Mouse (Mus musculus) midbrain, embryonic 12.5 days (tissue): ENCODE measurements around the gene H3f3b. TPM values are rescaled to one million over a fixed set of nuclear protein-coding genes. Genes with fewer than 3 reads are reported as not detected.

ENCODE experiments used
- ATAC-seq: fragments of 200-750 bp; cut with Nextera tagmentation; 2 replicates; pipeline ENCODE4 v1.8.0; 2017; ENCODE audit warnings: low read depth, moderate TSS enrichment, moderate library complexity; ENCODE audit not compliant: low FRiP score
- H3K27ac ChIP-seq: fragments of 300-500 bp; sonication (generic); replicated peaks from 2 replicates; pipeline ENCODE4 v1.5.1; 2016; ENCODE audit warnings: mild to moderate bottlenecking
- H3K27me3 ChIP-seq: fragments of 300-500 bp; sonication (generic); 2 replicates; pipeline ENCODE4 v1.6.1; 2016; ENCODE audit warnings: mild to moderate bottlenecking
- H3K36me3 ChIP-seq: fragments of 300-500 bp; sonication (generic); 2 replicates; pipeline ENCODE4 v1.6.1; 2016
- H3K4me1 ChIP-seq: fragments of 300-500 bp; sonication (generic); 2 replicates; pipeline ENCODE4 v1.6.1; 2016
- H3K4me2 ChIP-seq: fragments of 300-500 bp; sonication (generic); replicated peaks from 2 replicates; pipeline ENCODE4 v1.6.1; 2016; ENCODE audit warnings: mild to moderate bottlenecking, moderate library complexity
- H3K4me3 ChIP-seq: fragments of 300-500 bp; sonication (generic); 2 replicates; pipeline ENCODE4 v1.5.1; 2016; ENCODE audit warnings: mild to moderate bottlenecking
- H3K9ac ChIP-seq: fragments of 300-500 bp; sonication (generic); replicated peaks from 2 replicates; pipeline ENCODE4 v1.6.1; 2016; ENCODE audit warnings: mild to moderate bottlenecking, moderate library complexity
- H3K9me3 ChIP-seq: fragments of 300-500 bp; sonication (generic); 2 replicates; pipeline ENCODE4 v1.6.1; 2016; ENCODE audit warnings: mild to moderate bottlenecking
- WGBS: fragments of 180-500 bp; shearing (Covaris S2); methylation state at CpG from one replicate; pipeline ENCODE4 v1.1.7; 2016; 5-methylcytosine and 5-hydroxymethylcytosine counted together
- polyA plus RNA-seq: library from polyadenylated mRNA; unstranded; fragments of >200 nt; fragmentation: Nextera tagmentation; extraction: Ambion mirVana; gene quantifications from 2 replicates; pipeline ENCODE4 v1.2.1, GENCODE M21; 2016

H3f3b gene
- polyA plus RNA-seq, 1 experiment from 2014 or later: 2,249 TPM

GRCm38 (mm10) chr11:116004840-116005700 lies 22.7 kb downstream of the H3f3b start:
- Histone ChIP-seq H3K9me3 (no peaks in the 10 kb centered on the region), H3K36me3 (no peaks in the 10 kb centered on the region), H3K27me3 (peaks cover 33% of the 10 kb centered on the region), H3K4me3 (peak overlapping the region; percentile 41), H3K9ac (peak overlapping the region; percentile 40; the same call in 1 of the 2 replicates), H3K4me1 (peaks cover 23% of the 10 kb centered on the region), H3K4me2 (peak overlapping the region; percentile 65), H3K27ac (no peak overlapping the region)
- peak; percentile 60 for ATAC-seq
- 5% methylated on average over 54 of the region's 54 CpGs for WGBS

GRCm38 (mm10) chr11:116004186-116004823 lies 23.5 kb downstream of the H3f3b start:
- WGBS: 37% methylated on average over 8 of the region's 8 CpGs
- H3K27me3 ChIP-seq: peaks cover 38% of the 10 kb centered on the region

DNA sequence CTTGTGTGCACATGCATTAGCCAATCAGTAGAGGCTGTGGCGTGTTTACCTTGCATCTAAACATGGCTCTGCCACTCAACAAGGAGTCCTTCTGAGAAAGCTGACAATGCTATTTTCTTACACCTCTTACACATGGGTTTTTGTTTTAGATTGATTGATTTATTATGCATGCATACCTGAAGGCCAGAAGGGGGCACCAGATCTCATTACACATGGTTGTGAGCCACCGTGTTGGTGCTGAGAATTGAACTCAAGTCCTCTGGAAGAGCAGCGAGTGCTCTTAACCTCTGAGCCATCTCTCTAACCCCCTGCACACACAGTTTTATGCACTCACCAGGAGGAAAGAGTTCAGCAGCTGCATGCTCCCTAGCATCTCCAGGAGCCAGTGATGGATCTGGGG lies 24.9 kb downstream of the H3f3b start:
- H3K4me2 ChIP-seq: no peak overlapping the region
- H3K9me3 ChIP-seq: no peaks in the 10 kb centered on the region
- no peak overlapping the region for H3K27ac ChIP-seq
- H3K4me3 ChIP-seq: no peak overlapping the region
- ATAC-seq: no peak
- H3K4me1 ChIP-seq: peaks cover 27% of the 10 kb centered on the region
- no peak overlapping the region for H3K9ac ChIP-seq
- no peaks in the 10 kb centered on the region for H3K36me3 ChIP-seq
- peaks cover 38% of the 10 kb centered on the region for H3K27me3 ChIP-seq
- WGBS: 86% methylated on average over 3 of the region's 3 CpGs

More at GRCm38 (mm10) chr11:116004186-116004823, 23.5 kb downstream of the H3f3b start:
- ATAC-seq: no peak
- H3K9ac ChIP-seq: peak overlapping the region; percentile 40; the same call in 1 of the 2 replicates
- H3K4me2 ChIP-seq: peak overlapping the region; percentile 65
- H3K4me3 ChIP-seq: peak overlapping the region; percentile 41
- no peaks in the 10 kb centered on the region for H3K9me3 ChIP-seq
- peaks cover 27% of the 10 kb centered on the region for H3K4me1 ChIP-seq
- H3K36me3 ChIP-seq: no peaks in the 10 kb centered on the region
- no peak overlapping the region for H3K27ac ChIP-seq

DNA sequence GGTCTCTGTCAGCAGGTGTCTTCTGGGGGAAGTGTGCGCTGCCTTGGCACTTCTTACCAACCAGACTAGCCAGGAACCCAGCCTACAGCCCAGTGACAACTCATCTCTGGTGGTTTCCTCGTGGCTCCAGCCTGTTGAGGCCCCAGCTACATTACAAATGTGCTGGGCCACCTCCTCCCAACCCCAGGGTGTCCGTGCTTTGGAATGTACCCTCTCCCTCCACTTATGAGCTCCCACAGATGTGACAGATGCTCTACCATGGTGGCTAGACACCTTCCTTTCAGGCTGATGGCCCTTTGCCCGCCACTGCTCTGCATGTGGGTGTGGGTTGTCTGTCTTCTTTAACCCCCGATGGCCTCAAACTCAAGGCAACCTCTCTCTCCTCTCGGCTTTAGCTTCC lies 26.0 kb downstream of the H3f3b start:
- ATAC-seq: no peak
- H3K9ac ChIP-seq: no peak overlapping the region
- no peak overlapping the region for H3K4me2 ChIP-seq
- peaks cover 27% of the 10 kb centered on the region for H3K4me1 ChIP-seq
- H3K4me3 ChIP-seq: no peak overlapping the region
- H3K9me3 ChIP-seq: no peaks in the 10 kb centered on the region
- H3K36me3 ChIP-seq: no peaks in the 10 kb centered on the region
- peaks cover 38% of the 10 kb centered on the region for H3K27me3 ChIP-seq
- 73% methylated on average over 6 of the region's 6 CpGs for WGBS
- no peak overlapping the region for H3K27ac ChIP-seq

DNA sequence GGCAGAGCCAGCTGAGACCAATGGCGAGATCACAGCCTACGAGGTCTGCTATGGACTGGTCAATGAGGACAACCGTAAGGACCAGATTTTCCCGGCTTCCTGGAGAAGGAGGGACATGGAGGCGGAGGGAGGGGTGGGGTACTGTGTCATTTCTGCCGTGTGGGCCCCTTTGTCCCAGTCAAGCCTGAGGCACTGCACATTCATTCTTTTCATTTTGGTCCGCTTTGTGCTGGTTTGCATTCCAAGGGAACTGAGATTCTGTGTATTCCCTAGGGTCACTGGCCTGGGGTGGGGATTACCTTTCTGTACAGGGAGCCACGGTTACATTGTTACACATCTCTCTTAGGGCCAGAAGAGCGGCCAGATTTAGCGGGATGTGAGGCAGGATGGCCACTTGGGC lies 27.2 kb downstream of the H3f3b start:
- peaks cover 26% of the 10 kb centered on the region for H3K4me1 ChIP-seq
- H3K27me3 ChIP-seq: peaks cover 32% of the 10 kb centered on the region
- H3K4me2 ChIP-seq: no peak overlapping the region
- H3K36me3 ChIP-seq: no peaks in the 10 kb centered on the region
- no peaks in the 10 kb centered on the region for H3K9me3 ChIP-seq
- H3K9ac ChIP-seq: no peak overlapping the region
- no peak overlapping the region for H3K27ac ChIP-seq
- ATAC-seq: no peak
- WGBS: 33% methylated on average over 10 of the region's 10 CpGs
- no peak overlapping the region for H3K4me3 ChIP-seq

GRCm38 (mm10) chr11:115999538-116000143 lies 28.1 kb downstream of the H3f3b start:
- Histone ChIP-seq H3K4me1 (peaks cover 16% of the 10 kb centered on the region), H3K4me2 (no peak overlapping the region), H3K27ac (no peak overlapping the region), H3K27me3 (peaks cover 28% of the 10 kb centered on the region), H3K9ac (no peak overlapping the region; the same call in 1 of the 2 replicates), H3K9me3 (no peaks in the 10 kb centered on the region), H3K36me3 (no peaks in the 10 kb centered on the region), H3K4me3 (no peak overlapping the region)
- ATAC-seq: 0 out of 2 replicates have a peak, but pooled peaks have one; percentile 34
- 22% methylated on average over 14 of the region's 14 CpGs for WGBS

DNA sequence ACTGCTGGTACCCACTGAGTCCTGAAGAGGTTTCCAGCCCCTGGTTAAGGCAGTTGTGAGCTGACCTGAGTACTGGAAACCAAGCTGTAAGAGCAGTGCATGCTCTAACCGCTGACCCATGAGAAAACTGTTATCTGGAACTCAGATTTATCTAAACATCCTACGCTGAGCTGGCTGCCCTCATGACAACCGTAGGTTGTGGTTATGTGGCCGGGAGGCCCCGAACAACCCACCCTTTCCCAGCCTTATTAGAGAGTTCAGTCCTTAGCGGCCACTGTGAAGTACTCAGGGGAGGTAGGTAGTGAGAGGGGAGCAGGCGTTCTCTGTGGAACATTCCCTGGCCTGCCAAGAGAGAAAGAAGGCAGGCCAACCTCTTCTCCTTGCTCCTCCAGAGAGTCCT lies 28.7 kb downstream of the H3f3b start:
- H3K4me1 ChIP-seq: peaks cover 14% of the 10 kb centered on the region
- 86% methylated on average over 7 of the region's 7 CpGs for WGBS
- H3K27ac ChIP-seq: no peak overlapping the region
- H3K4me3 ChIP-seq: no peak overlapping the region
- no peaks in the 10 kb centered on the region for H3K9me3 ChIP-seq
- H3K27me3 ChIP-seq: peaks cover 25% of the 10 kb centered on the region
- no peak overlapping the region for H3K9ac ChIP-seq
- no peak overlapping the region for H3K4me2 ChIP-seq
- no peak for ATAC-seq
- no peaks in the 10 kb centered on the region for H3K36me3 ChIP-seq

DNA sequence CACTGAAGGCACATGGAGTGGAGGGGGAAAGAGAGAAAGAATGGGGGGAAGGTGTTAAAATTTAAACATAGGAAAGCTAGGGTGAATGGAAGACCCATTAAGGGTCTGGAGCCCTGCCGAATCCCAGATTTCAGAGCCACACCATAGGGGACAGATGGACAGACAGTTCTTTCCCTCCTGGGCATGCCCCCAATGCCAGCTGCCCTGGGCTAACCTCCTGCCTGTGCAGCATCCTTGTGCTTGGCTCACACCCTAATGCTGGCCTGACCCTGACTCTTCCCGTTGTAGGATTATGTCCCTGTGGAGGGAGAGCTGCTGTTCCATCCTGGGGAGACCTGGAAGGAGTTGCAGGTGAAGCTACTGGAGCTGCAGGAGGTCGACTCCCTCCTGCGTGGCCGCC lies 30.1 kb downstream of the H3f3b start:
- H3K4me1 ChIP-seq: peaks cover 14% of the 10 kb centered on the region
- H3K9ac ChIP-seq: no peak overlapping the region
- H3K36me3 ChIP-seq: no peaks in the 10 kb centered on the region
- H3K27ac ChIP-seq: no peak overlapping the region
- H3K9me3 ChIP-seq: no peaks in the 10 kb centered on the region
- no peak for ATAC-seq
- WGBS: 61% methylated on average over 5 of the region's 5 CpGs
- H3K4me2 ChIP-seq: no peak overlapping the region
- H3K4me3 ChIP-seq: no peak overlapping the region
- peaks cover 16% of the 10 kb centered on the region for H3K27me3 ChIP-seq

DNA sequence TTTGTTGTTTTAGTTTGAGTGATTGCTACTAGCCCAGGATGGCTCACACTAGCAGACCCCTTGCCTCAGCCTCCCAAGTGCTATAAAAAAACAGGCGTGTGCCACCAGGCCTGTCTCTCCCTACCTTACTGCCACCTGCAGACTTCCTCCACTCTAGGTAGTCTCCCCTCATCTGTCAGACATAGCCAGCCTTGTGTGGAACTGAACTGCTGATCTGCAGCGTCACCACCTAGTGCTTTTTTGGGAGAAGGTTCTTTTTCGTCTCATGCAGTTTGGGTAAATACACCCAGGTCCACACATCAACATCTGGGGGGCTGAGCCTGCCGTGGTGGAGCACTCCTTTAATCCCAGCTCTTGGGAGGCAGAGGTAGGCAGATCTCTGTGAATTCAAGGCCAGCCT lies 30.7 kb downstream of the H3f3b start:
- no peak for ATAC-seq
- WGBS: 78% methylated on average over 4 of the region's 4 CpGs
- no peaks in the 10 kb centered on the region for H3K36me3 ChIP-seq

GRCm38 (mm10) chr11:115995256-115995655 lies 32.5 kb downstream of the H3f3b start:
- Histone ChIP-seq H3K4me3 (no peak overlapping the region), H3K4me1 (peaks cover 6% of the 10 kb centered on the region; the same call in 1 of the 2 replicates), H3K9me3 (no peaks in the 10 kb centered on the region), H3K9ac (no peak overlapping the region), H3K27me3 (peaks cover 10% of the 10 kb centered on the region), H3K27ac (no peak overlapping the region), H3K4me2 (no peak overlapping the region), H3K36me3 (no peaks in the 10 kb centered on the region)
- ATAC-seq: no peak
- 94% methylated on average over 3 of the region's 3 CpGs for WGBS

More for the DNA sequence above, 30.7 kb downstream of the H3f3b start:
- Histone ChIP-seq H3K9ac (no peak overlapping the region), H3K4me2 (no peak overlapping the region), H3K27me3 (peaks cover 16% of the 10 kb centered on the region), H3K4me3 (no peak overlapping the region), H3K4me1 (peaks cover 14% of the 10 kb centered on the region), H3K9me3 (no peaks in the 10 kb centered on the region), H3K27ac (no peak overlapping the region)

DNA sequence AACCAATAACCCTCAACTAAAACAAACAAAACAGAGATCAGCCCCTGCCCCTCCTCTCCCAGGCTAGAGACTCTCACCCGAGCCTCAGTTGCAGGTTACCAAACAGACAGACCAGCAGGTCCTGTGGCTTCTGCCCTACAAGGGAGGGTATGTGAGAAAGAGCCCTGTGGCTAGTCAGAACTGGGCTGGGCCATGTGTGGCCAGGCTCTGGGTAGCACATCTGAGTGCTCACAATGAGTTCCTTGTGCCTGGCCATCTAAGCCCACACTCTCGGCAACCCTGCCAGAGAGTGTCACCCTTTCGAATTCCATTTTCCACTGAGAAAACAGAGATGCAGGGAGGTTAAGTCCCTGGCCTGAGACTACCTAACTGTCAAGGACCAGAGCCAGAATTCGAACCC lies 35.7 kb downstream of the H3f3b start:
- Histone ChIP-seq H3K9me3 (no peaks in the 10 kb centered on the region), H3K9ac (no peak overlapping the region), H3K4me2 (no peak overlapping the region), H3K27me3 (peaks cover 14% of the 10 kb centered on the region), H3K36me3 (no peaks in the 10 kb centered on the region), H3K27ac (no peak overlapping the region), H3K4me1 (no peaks in the 10 kb centered on the region), H3K4me3 (no peak overlapping the region)
- 70% methylated on average over 4 of the region's 4 CpGs for WGBS
- ATAC-seq: no peak

GRCm38 (mm10) chr11:115989686-115990085 lies 38.1 kb downstream of the H3f3b start:
- H3K27ac ChIP-seq: no peak overlapping the region
- no peak overlapping the region for H3K9ac ChIP-seq
- no peaks in the 10 kb centered on the region for H3K4me1 ChIP-seq
- WGBS: 51% methylated on average over 14 of the region's 15 CpGs
- no peaks in the 10 kb centered on the region for H3K36me3 ChIP-seq
- no peak for ATAC-seq
- 0 out of 2 replicates have a peak overlapping the region, but pooled peaks have one; percentile 13 for H3K4me3 ChIP-seq
- no peaks in the 10 kb centered on the region for H3K9me3 ChIP-seq
- H3K27me3 ChIP-seq: peaks cover 14% of the 10 kb centered on the region
- peak overlapping the region; percentile 24 for H3K4me2 ChIP-seq
